Mouse (Mus musculus) liver, adult 2 months (tissue): Measurements from ENCODE around the gene Dad1.

ENCODE experiments used
- CTCF ChIP-seq: fragments of 200-500 bp; IDR thresholded peaks from 2 replicates; pipeline ENCODE4 v1.5.1; 2011; ENCODE audit warnings: low read depth, low read length, control low read depth
- POLR2A ChIP-seq: fragments of 200-500 bp; IDR thresholded peaks from 2 replicates; pipeline ENCODE4 v1.6.1; 2011; ENCODE audit warnings: low read length, control low read depth; ENCODE audit not compliant: insufficient read depth; ENCODE audit errors: extremely low read depth

DNA sequence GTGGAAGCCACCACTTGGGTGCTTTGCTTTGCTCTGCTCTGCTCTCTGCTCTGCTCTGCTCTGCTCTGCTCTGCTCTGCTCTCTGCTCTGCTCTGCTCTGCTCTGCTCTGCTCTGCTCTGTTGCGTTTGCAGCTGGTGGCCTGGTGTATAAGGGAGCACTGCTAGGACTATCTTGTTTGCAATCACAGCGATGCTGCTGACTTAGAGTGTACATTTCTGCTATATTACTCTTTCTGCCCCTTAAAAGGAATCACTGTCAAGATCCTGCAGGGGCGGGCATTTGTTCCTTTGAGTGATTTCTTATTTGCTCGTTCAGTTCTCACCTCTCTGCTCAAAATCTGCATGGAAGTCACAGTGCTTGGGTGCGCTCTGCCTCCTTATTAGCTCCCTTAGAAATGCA lies 44.0 kb downstream of the Dad1 start:
- TF ChIP-seq CTCF = no peak
- no peak for TF ChIP-seq POLR2A
